Mouse (Mus musculus): ENCODE results near the gene S100pbp. TPM values are rescaled to one million over a fixed set of nuclear protein-coding genes. Genes with fewer than 3 reads are reported as not detected.

Gene S100pbp
- polyA plus RNA-seq (2015; fragmentation: Nextera tagmentation; extraction: Ambion mirVana), result 9.8 and 10.5 TPM in 2 replicates

GRCm38 (mm10) chr4:129189542-129190519, at the start of gene S100pbp, which contains the start of gene Yars:
TSS of gene S100pbp (minus strand) at chr4:129189727.
TSS of gene Yars (plus strand) at chr4:129189760.

GRCm38 (mm10) chr4:129136579-129137391, 52.7 kb downstream of the S100pbp start, which contains the start of gene Fndc5:
TSS of gene Fndc5 (plus strand) at chr4:129136999.

GRCm38 (mm10) chr4:129121569-129122086, 67.9 kb downstream of the S100pbp start, which contains the start of gene Hpca:
TSS of gene Hpca (minus strand) at chr4:129122036.

GRCm38 (mm10) chr4:129105356-129105755, 84.2 kb downstream of the S100pbp start, which contains the start of gene Tmem54:
TSS of gene Tmem54 (plus strand) at chr4:129105548.

Other genes starting within 250 kb of the S100pbp start
- 82.8 and 84.8 TPM in 2 replicates for gene Azin2, start 227.3 kb downstream of the S100pbp start, polyA plus RNA-seq (2015; fragmentation: Nextera tagmentation; extraction: Ambion mirVana)
- 102 and 158 TPM in 2 replicates for gene Ak2, start 197.8 kb downstream of the S100pbp start, polyA plus RNA-seq (2015; fragmentation: Nextera tagmentation; extraction: Ambion mirVana)
- 9.0 and 9.6 TPM in 2 replicates for gene Rnf19b, start 131.5 kb downstream of the S100pbp start, polyA plus RNA-seq (2015; fragmentation: Nextera tagmentation; extraction: Ambion mirVana)
- 0.33 and 1.6 TPM in 2 replicates for gene Tmem54, start 84.2 kb downstream of the S100pbp start, polyA plus RNA-seq (2015; fragmentation: Nextera tagmentation; extraction: Ambion mirVana)
- gene Hpca, start 67.7 kb downstream of the S100pbp start, polyA plus RNA-seq (2015; fragmentation: Nextera tagmentation; extraction: Ambion mirVana), result 8.3 and 21.4 TPM in 2 replicates
- gene Fndc5, start 52.7 kb downstream of the S100pbp start, polyA plus RNA-seq (2015; fragmentation: Nextera tagmentation; extraction: Ambion mirVana), result 3.5 and 5.3 TPM in 2 replicates
- 37.5 and 45.4 TPM in 2 replicates for gene Yars, start within 50 bp of the S100pbp start, polyA plus RNA-seq (2015; fragmentation: Nextera tagmentation; extraction: Ambion mirVana)
- gene C77080, start 71.7 kb upstream of the S100pbp start, polyA plus RNA-seq (2015; fragmentation: Nextera tagmentation; extraction: Ambion mirVana), result 2.5 and 2.9 TPM in 2 replicates
- 1.9 and 3.4 TPM in 2 replicates for gene Sync, start 97.9 kb upstream of the S100pbp start, polyA plus RNA-seq (2015; fragmentation: Nextera tagmentation; extraction: Ambion mirVana)
- gene Rbbp4, start 145.6 kb upstream of the S100pbp start, polyA plus RNA-seq (2015; fragmentation: Nextera tagmentation; extraction: Ambion mirVana), result 219 and 230 TPM in 2 replicates
- 97.7 and 131 TPM in 2 replicates for gene Zbtb8os, start 146.0 kb upstream of the S100pbp start, polyA plus RNA-seq (2015; fragmentation: Nextera tagmentation; extraction: Ambion mirVana)
- gene Zbtb8a, start 188.4 kb upstream of the S100pbp start, polyA plus RNA-seq (2015; fragmentation: Nextera tagmentation; extraction: Ambion mirVana), result 12.2 and 13.0 TPM in 2 replicates

All from adrenal gland, postnatal 0 days (tissue).